Mouse (Mus musculus) testis, adult 2 months (tissue): Measurements from ENCODE around the gene Brinp1.

ENCODE experiments used
- CTCF ChIP-seq: fragments of 200-500 bp; IDR thresholded peaks from 2 replicates; pipeline ENCODE4 v1.5.1; 2012; ENCODE audit warnings: low read depth, mild to moderate bottlenecking, inconsistent platforms, low read length, moderate library complexity; ENCODE audit not compliant: control insufficient read depth, insufficient read depth, insufficient replicate concordance
- POLR2A ChIP-seq: fragments of 200-500 bp; IDR thresholded peaks from 2 replicates; pipeline ENCODE4 v1.6.1; 2012; ENCODE audit warnings: low read depth, mild to moderate bottlenecking, inconsistent platforms, low read length, moderate library complexity; ENCODE audit not compliant: control insufficient read depth

DNA sequence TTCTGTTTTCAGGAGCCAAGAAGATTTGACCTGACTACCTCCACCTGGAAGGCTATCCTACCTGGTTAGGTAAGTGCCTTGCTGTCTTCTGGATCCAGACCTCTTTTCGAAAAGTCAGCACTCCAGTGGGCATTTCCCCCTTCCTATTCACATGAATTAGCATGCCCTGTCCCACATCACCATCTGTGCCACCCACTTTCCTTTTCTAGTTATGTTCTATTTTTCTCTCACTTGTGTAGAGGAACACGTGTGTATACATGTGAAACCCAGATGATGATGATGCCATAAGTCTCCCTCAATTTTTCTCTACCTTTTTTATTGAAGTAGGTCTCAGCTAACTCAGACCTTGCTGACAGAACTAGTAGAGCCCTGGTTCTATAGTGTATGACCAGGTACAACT is 11.3 kb downstream of the Brinp1 start:
- TF ChIP-seq CTCF (no peak), POLR2A (no peak)
